Mouse (Mus musculus) ES-E14 (cell line): ENCODE measurements around the gene Piezo1. TPM values are rescaled to one million over a fixed set of nuclear protein-coding genes. Genes with fewer than 3 reads are reported as not detected.

Experiments used
- DNase-seq: peaks from one replicate; pipeline ENCODE4 v3.0.0-alpha.2; 2013; ENCODE audit warnings: low read depth, low spot score
- H3K27ac ChIP-seq: 2 replicates; pipeline ENCODE4 v1.5.1; 2012; ENCODE audit warnings: low read depth, mild to moderate bottlenecking, low read length, moderate library complexity, mixed read lengths; ENCODE audit not compliant: poor library complexity, insufficient read depth, severe bottlenecking
- H3K36me3 ChIP-seq: 2 replicates; pipeline ENCODE4 v1.6.1; 2012; ENCODE audit warnings: mild to moderate bottlenecking, low read length, moderate library complexity, mixed read lengths; ENCODE audit not compliant: control insufficient read depth, poor library complexity, insufficient read depth, severe bottlenecking
- H3K4me1 ChIP-seq, 2 experiments: fragments of 150-350 bp in 1 of 2; sonication (generic) in 1 of 2; 2 replicates each; pipeline ENCODE4 v1.6.1; 2012; ENCODE audit warnings: low read length in 2 of 2, mild to moderate bottlenecking in 1 of 2, mixed read lengths in 1 of 2; ENCODE audit not compliant: control insufficient read depth in 2 of 2, insufficient read depth in 2 of 2, poor library complexity in 1 of 2
- H3K4me3 ChIP-seq, 2 experiments: fragments of 150-350 bp in 1 of 2; sonication (generic) in 1 of 2; 2 replicates each; pipeline ENCODE4 v1.5.1; 2012; ENCODE audit warnings: low read length in 2 of 2, low read depth in 1 of 2, mild to moderate bottlenecking in 1 of 2, mixed read lengths in 1 of 2; ENCODE audit not compliant: insufficient read depth in 1 of 2, poor library complexity in 1 of 2, severe bottlenecking in 1 of 2
- H3K9ac ChIP-seq: 2 replicates; pipeline ENCODE4 v1.6.1; 2012; ENCODE audit warnings: low read depth, mild to moderate bottlenecking, low read length, mixed read lengths; ENCODE audit not compliant: poor library complexity, insufficient read depth, severe bottlenecking
- H3K9me3 ChIP-seq: fragments of 150-350 bp; sonication (generic); 2 replicates; pipeline ENCODE4 v1.6.1; 2012; ENCODE audit warnings: low read depth, mild to moderate bottlenecking, low read length; ENCODE audit not compliant: control insufficient read depth, insufficient read depth
- CHD2 ChIP-seq: IDR thresholded peaks from 2 replicates; pipeline ENCODE4 v1.6.1; 2014; ENCODE audit warnings: mild to moderate bottlenecking, low read depth, low read length, inconsistent platforms
- HCFC1 ChIP-seq: IDR thresholded peaks from 2 replicates; pipeline ENCODE4 v1.6.1; 2012; ENCODE audit warnings: low read length, inconsistent platforms, borderline replicate concordance; ENCODE audit not compliant: insufficient read depth
- MAFK ChIP-seq: IDR thresholded peaks from 2 replicates; pipeline ENCODE4 v1.6.1; 2014; ENCODE audit warnings: mild to moderate bottlenecking, low read depth, low read length, inconsistent platforms; ENCODE audit not compliant: insufficient read depth
- ZC3H11A ChIP-seq: IDR thresholded peaks from 2 replicates; pipeline ENCODE4 v1.6.1; 2012; ENCODE audit warnings: low read depth, mild to moderate bottlenecking, inconsistent platforms, low read length, borderline replicate concordance
- ZNF384 ChIP-seq: IDR thresholded peaks from 2 replicates; pipeline ENCODE4 v1.6.1; 2012; ENCODE audit warnings: low read depth, low read length, inconsistent platforms
- in situ Hi-C, 2 experiments: fragments of 600-800 bp; cut with MboI; formaldehyde crosslinking; loops; one replicate each; pipeline ENCODE4 v1.15.1; 2025; ENCODE audit warnings: low sequenced_read_pairs in 2 of 2, inconsistent platforms in 1 of 2; ENCODE audit not compliant: unreplicated experiment in 2 of 2
- total RNA-seq: library from RNA; depleted of rRNA; stranded (reverse); fragments of 300-350 nt; gene quantifications from 2 replicates; pipeline ENCODE4 v1.2.3, GENCODE M21; 2012

Piezo1 gene
- total RNA-seq, 1 experiment, result 204 TPM

- in situ Hi-C loops, result no loop called here
- H3K4me3 ChIP-seq, result peak overlapping the region; percentile 87 to 92
- H3K4me1 ChIP-seq, result peaks cover 4 to 35% of the 10 kb centered on the region in 2 experiments; a peak in 3 of 4 replicates
- 0 out of 2 replicates have a peak overlapping the region, but pooled peaks have one; percentile 27 for H3K27ac ChIP-seq
- TF ChIP-seq HCFC1, result no peak
- no peak for TF ChIP-seq ZNF384
- TF ChIP-seq MAFK, result no peak
- no peak for TF ChIP-seq CHD2
- TF ChIP-seq ZC3H11A, result no peak
- H3K9me3 ChIP-seq, result no peaks in the 10 kb centered on the region
- H3K9ac ChIP-seq, result peak overlapping the region; percentile 97
- peaks cover 3% of the 10 kb centered on the region; the same call in 1 of the 2 replicates for H3K36me3 ChIP-seq
- no peak for DNase-seq
Measured at GRCm38 (mm10) chr8:122550995-122551264, 199 bp downstream of the Piezo1 start.

- TF ChIP-seq CHD2 (no peak), HCFC1 (0 out of 2 replicates have a peak, but pooled peaks have one; percentile 7)
- in situ Hi-C loops, result no loop called here
- H3K9me3 ChIP-seq, result no peaks in the 10 kb centered on the region
- H3K4me3 ChIP-seq, result peak overlapping the region; percentile 87 to 92
- 0 out of 2 replicates have a peak overlapping the region, but pooled peaks have one; percentile 27 for H3K27ac ChIP-seq
- H3K36me3 ChIP-seq, result peaks cover 3% of the 10 kb centered on the region; the same call in 1 of the 2 replicates
- H3K4me1 ChIP-seq, result peaks cover 7 to 37% of the 10 kb centered on the region in 2 experiments; a peak in 3 of 4 replicates
- DNase-seq, result no peak
- H3K9ac ChIP-seq, result peak overlapping the region; percentile 97
Measured at GRCm38 (mm10) chr8:122550234-122550994, 715 bp downstream of the Piezo1 start.

- peaks cover 3% of the 10 kb centered on the region; the same call in 1 of the 2 replicates for H3K36me3 ChIP-seq
- in situ Hi-C loops, result no loop called here
- H3K4me1 ChIP-seq, result peaks cover 7 to 41% of the 10 kb centered on the region in 2 experiments; a peak in 3 of 4 replicates
- TF ChIP-seq ZNF384 (no peak), ZC3H11A (no peak), CHD2 (no peak), MAFK (no peak), HCFC1 (no peak)
- no peak overlapping the region for H3K4me3 ChIP-seq
- no peak overlapping the region for H3K27ac ChIP-seq
- H3K9me3 ChIP-seq, result no peaks in the 10 kb centered on the region
- no peak overlapping the region for H3K9ac ChIP-seq
- no peak for DNase-seq
Measured at GRCm38 (mm10) chr8:122548891-122549439, 2.2 kb downstream of the Piezo1 start.

- TF ChIP-seq HCFC1 (no peak), ZC3H11A (no peak), ZNF384 (no peak), CHD2 (no peak), MAFK (no peak)
- Histone ChIP-seq H3K4me1 (peaks cover 7 to 36% of the 10 kb centered on the region in 2 experiments; a peak in 3 of 4 replicates), H3K4me3 (no peak overlapping the region)
Measured at GRCm38 (mm10) chr8:122548331-122548730, 2.8 kb downstream of the Piezo1 start.

More at GRCm38 (mm10) chr8:122548331-122548730, 2.8 kb downstream of the Piezo1 start:
- in situ Hi-C loops, result no loop called here
- DNase-seq, result no peak
- H3K9ac ChIP-seq, result no peak overlapping the region
- H3K9me3 ChIP-seq, result no peaks in the 10 kb centered on the region
- H3K27ac ChIP-seq, result no peak overlapping the region
- peaks cover 3% of the 10 kb centered on the region; the same call in 1 of the 2 replicates for H3K36me3 ChIP-seq
